Mouse (Mus musculus): ENCODE results near the gene Xdh. TPM values are rescaled to one million over a fixed set of nuclear protein-coding genes. Genes with fewer than 3 reads are reported as not detected.

Gene Xdh
- total and polyA plus RNA-seq, 3 experiments: 0.17 TPM; not detected in 2

GRCm38 (mm10) chr17:73934281-73934680 lies 15.7 kb downstream of the Xdh start:
- no peaks in the 10 kb centered on the region for H3K79me2 ChIP-seq (replicated peaks; ENCODE audit: control insufficient read depth, extremely low read depth, insufficient read depth, poor library complexity, severe bottlenecking)
- H3K9me3 ChIP-seq (replicated peaks; ENCODE audit: low read length): peaks cover 5% of the 10 kb centered on the region
- no peak overlapping the region for H3K9ac ChIP-seq (ENCODE audit: insufficient read depth, low read depth)
- H3K4me3 ChIP-seq (replicated peaks in 1 of 3; ENCODE audit: low read depth in 2 of 3, low read length in 2 of 3, poor library complexity in 1 of 3): no peak overlapping the region
- in situ Hi-C loops (cut with MboI; ENCODE audit: low pct_ligation_motif_present, low pct_unique_long_range_greater_than_20kb, low sequenced_read_pairs) (no loop called here), dilution Hi-C loops (cut with MboI; ENCODE audit: extremely low pct_ligation_motif_present, extremely low pct_unique_long_range_greater_than_20kb, low sequenced_read_pairs) (no loop called here)
- DNase-seq (ENCODE audit: extremely low read depth): no peak
- H3K27me3 ChIP-seq (replicated peaks): no peaks in the 10 kb centered on the region
- TF ChIP-seq PAX5 (IDR thresholded peaks at IDR 0.05; ENCODE audit: low read length): no peak
- no peak for TF ChIP-seq SIN3A (IDR thresholded peaks at IDR 0.05; ENCODE audit: low read length)
- TF ChIP-seq GABPA (IDR thresholded peaks at IDR 0.05; ENCODE audit: insufficient replicate concordance, low read depth, low read length): no peak
- TF ChIP-seq TBP (conservative IDR thresholded peaks at IDR 0.05; ENCODE audit: low read depth, low read length): no peak
- TF ChIP-seq CHD2 (IDR thresholded peaks at IDR 0.05; ENCODE audit: low read length): no peak
- no peak for TF ChIP-seq JUN (IDR thresholded peaks at IDR 0.05; ENCODE audit: insufficient read depth, low read depth, low read length)
- TF ChIP-seq RCOR1 (conservative IDR thresholded peaks at IDR 0.05; ENCODE audit: low read depth, low read length): no peak
- TF ChIP-seq BHLHE40 (IDR thresholded peaks at IDR 0.05; ENCODE audit: low read depth, low read length): no peak
- TF ChIP-seq MEF2A (IDR thresholded peaks at IDR 0.05; ENCODE audit: borderline replicate concordance, low read depth, low read length): no peak
- no peak for TF ChIP-seq MAZ (IDR thresholded peaks at IDR 0.05; ENCODE audit: low read depth, low read length)
- TF ChIP-seq EP300 (IDR thresholded peaks at IDR 0.05; ENCODE audit: low read length): no peak
- TF ChIP-seq NELFE (IDR thresholded peaks at IDR 0.05; ENCODE audit: low read depth, low read length): no peak
- no peak for TF ChIP-seq NRF1 (IDR thresholded peaks at IDR 0.05; ENCODE audit: low read depth, low read length)
- no peaks in the 10 kb centered on the region for H3K4me1 ChIP-seq (ENCODE audit: control insufficient read depth in 1 of 2, insufficient read depth in 2 of 2)
- H3K4me2 ChIP-seq (ENCODE audit: insufficient read depth, low read depth, poor library complexity, severe bottlenecking): no peak overlapping the region
- H3K27ac ChIP-seq (ENCODE audit: insufficient read depth, low read depth): no peak overlapping the region
- H3K36me3 ChIP-seq (replicated peaks in 1 of 2; ENCODE audit: control insufficient read depth in 1 of 2, insufficient read depth in 1 of 2, low read length in 1 of 2): no peaks in the 10 kb centered on the region

GRCm38 (mm10) chr17:73933616-73934015 lies 16.4 kb downstream of the Xdh start:
- Histone ChIP-seq H3K9me3 (replicated peaks; ENCODE audit: low read length) (peaks cover 5% of the 10 kb centered on the region), H3K4me1 (ENCODE audit: control insufficient read depth in 1 of 2, insufficient read depth in 2 of 2) (no peaks in the 10 kb centered on the region), H3K4me3 (replicated peaks in 1 of 3; ENCODE audit: low read depth in 2 of 3, low read length in 2 of 3, poor library complexity in 1 of 3) (no peak overlapping the region), H3K36me3 (replicated peaks in 1 of 2; ENCODE audit: control insufficient read depth in 1 of 2, insufficient read depth in 1 of 2, low read length in 1 of 2) (no peaks in the 10 kb centered on the region), H3K9ac (ENCODE audit: insufficient read depth, low read depth) (no peak overlapping the region), H3K27me3 (replicated peaks) (no peaks in the 10 kb centered on the region), H3K4me2 (ENCODE audit: insufficient read depth, low read depth, poor library complexity, severe bottlenecking) (no peak overlapping the region), H3K27ac (ENCODE audit: insufficient read depth, low read depth) (no peak overlapping the region), H3K79me2 (replicated peaks; ENCODE audit: control insufficient read depth, extremely low read depth, insufficient read depth, poor library complexity, severe bottlenecking) (no peaks in the 10 kb centered on the region)
- dilution Hi-C loops (cut with MboI; ENCODE audit: extremely low pct_ligation_motif_present, extremely low pct_unique_long_range_greater_than_20kb, low sequenced_read_pairs) (no loop called here), in situ Hi-C loops (cut with MboI; ENCODE audit: low pct_ligation_motif_present, low pct_unique_long_range_greater_than_20kb, low sequenced_read_pairs) (no loop called here)
- no peak for TF ChIP-seq SIN3A (IDR thresholded peaks at IDR 0.05; ENCODE audit: low read length)
- DNase-seq (ENCODE audit: extremely low read depth): no peak

GRCm38 (mm10) chr17:73932497-73933059 lies 17.4 kb downstream of the Xdh start:
- Histone ChIP-seq H3K4me3 (replicated peaks in 1 of 3; ENCODE audit: low read depth in 2 of 3, low read length in 2 of 3, poor library complexity in 1 of 3) (no peak overlapping the region), H3K4me2 (ENCODE audit: insufficient read depth, low read depth, poor library complexity, severe bottlenecking) (no peak overlapping the region), H3K27me3 (replicated peaks) (no peaks in the 10 kb centered on the region), H3K27ac (ENCODE audit: insufficient read depth, low read depth) (no peak overlapping the region), H3K4me1 (ENCODE audit: control insufficient read depth in 1 of 2, insufficient read depth in 2 of 2) (no peaks in the 10 kb centered on the region), H3K9ac (ENCODE audit: insufficient read depth, low read depth) (no peak overlapping the region), H3K79me2 (replicated peaks; ENCODE audit: control insufficient read depth, extremely low read depth, insufficient read depth, poor library complexity, severe bottlenecking) (no peaks in the 10 kb centered on the region), H3K9me3 (replicated peaks; ENCODE audit: low read length) (peaks cover 5% of the 10 kb centered on the region), H3K36me3 (replicated peaks in 1 of 2; ENCODE audit: control insufficient read depth in 1 of 2, insufficient read depth in 1 of 2, low read length in 1 of 2) (no peaks in the 10 kb centered on the region)
- dilution Hi-C loops (cut with MboI; ENCODE audit: extremely low pct_ligation_motif_present, extremely low pct_unique_long_range_greater_than_20kb, low sequenced_read_pairs) (no loop called here), in situ Hi-C loops (cut with MboI; ENCODE audit: low pct_ligation_motif_present, low pct_unique_long_range_greater_than_20kb, low sequenced_read_pairs) (no loop called here)
- DNase-seq (ENCODE audit: extremely low read depth): no peak
- TF ChIP-seq ELF1 (IDR thresholded peaks at IDR 0.05; ENCODE audit: low read depth, low read length) (no peak), MEF2A (IDR thresholded peaks at IDR 0.05; ENCODE audit: borderline replicate concordance, low read depth, low read length) (no peak), TCF12 (IDR thresholded peaks at IDR 0.05; ENCODE audit: low read depth, low read length) (no peak), PAX5 (IDR thresholded peaks at IDR 0.05; ENCODE audit: low read length) (no peak), ZC3H11A (IDR thresholded peaks at IDR 0.05; ENCODE audit: low read depth, low read length) (no peak), IRF4 (IDR thresholded peaks at IDR 0.05; ENCODE audit: low read depth, low read length) (no peak), NRF1 (IDR thresholded peaks at IDR 0.05; ENCODE audit: low read depth, low read length) (no peak), HCFC1 (IDR thresholded peaks at IDR 0.05; ENCODE audit: low read depth, low read length) (no peak), BHLHE40 (IDR thresholded peaks at IDR 0.05; ENCODE audit: low read depth, low read length) (no peak), USF2 (conservative IDR thresholded peaks at IDR 0.05; ENCODE audit: low read depth, low read length) (no peak), JUN (IDR thresholded peaks at IDR 0.05; ENCODE audit: insufficient read depth, low read depth, low read length) (no peak), USF1 (IDR thresholded peaks at IDR 0.05; ENCODE audit: low read depth, low read length) (no peak), POLR2AphosphoS2 (IDR thresholded peaks at IDR 0.05; ENCODE audit: low read depth, low read length) (no peak), E2F4 (IDR thresholded peaks at IDR 0.05; ENCODE audit: insufficient replicate concordance, low read depth, low read length) (no peak), SMC3 (IDR thresholded peaks at IDR 0.05; ENCODE audit: low read depth, low read length) (no peak), EP300 (IDR thresholded peaks at IDR 0.05; ENCODE audit: low read length) (no peak), RCOR1 (conservative IDR thresholded peaks at IDR 0.05; ENCODE audit: low read depth, low read length) (no peak), ZKSCAN1 (IDR thresholded peaks at IDR 0.05; ENCODE audit: borderline replicate concordance, low read depth, low read length) (no peak), NELFE (IDR thresholded peaks at IDR 0.05; ENCODE audit: low read depth, low read length) (no peak)
